Mouse (Mus musculus) spleen, postnatal 10 days (tissue): ENCODE measurements around the gene Dpy30.

ENCODE experiments used
- DNase-seq, 2 experiments: peaks; one replicate each; pipeline ENCODE4 v3.0.0; 2021 to 2022; ENCODE audit warnings: low spot score in 2 of 2

Gene Dpy30

DNA sequence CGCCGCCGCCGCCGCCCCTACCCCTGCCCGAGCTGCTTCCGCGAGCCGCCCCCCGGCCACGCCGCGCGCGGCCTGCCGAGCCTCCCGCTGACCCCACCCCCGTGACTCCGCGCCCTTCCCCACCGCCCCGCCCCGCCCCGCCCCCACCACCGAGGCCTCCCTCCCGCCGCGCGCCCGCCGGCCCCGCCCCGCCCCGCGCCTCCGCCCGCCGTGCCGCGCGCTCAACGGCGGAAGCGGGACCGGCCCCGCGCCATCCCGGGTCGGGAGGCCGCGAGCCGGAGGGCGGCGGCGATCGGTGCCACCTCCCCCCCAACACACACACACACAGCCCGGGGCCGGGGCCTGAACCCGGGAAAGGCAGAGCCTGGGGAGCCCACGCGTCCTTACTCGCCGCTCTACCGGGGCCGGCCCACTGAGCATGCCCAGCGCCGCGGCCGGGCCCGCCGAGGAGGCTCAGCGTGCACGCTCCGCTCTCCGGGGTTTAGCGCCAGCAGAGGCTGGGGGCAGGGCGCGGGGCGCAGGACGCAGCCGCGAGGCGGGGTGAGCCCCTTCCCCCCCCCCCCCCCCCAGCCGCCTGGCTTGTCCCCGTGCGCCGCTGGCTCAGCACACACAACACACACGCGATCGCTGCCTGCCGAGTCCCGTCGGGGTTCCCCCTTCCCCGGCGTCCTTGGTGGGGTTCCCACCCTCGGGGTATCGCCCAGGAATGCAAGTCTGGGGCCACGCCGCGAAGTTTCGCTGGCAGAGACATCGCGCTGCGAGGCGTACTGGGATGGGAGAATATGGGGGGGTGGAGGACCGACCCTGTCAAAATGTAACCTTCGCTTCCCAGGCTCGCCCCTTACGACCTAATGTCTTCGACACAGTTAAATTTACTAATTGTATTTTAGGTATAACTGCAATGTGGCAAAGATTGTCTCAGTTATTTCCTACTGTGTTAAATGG is 28.4 kb downstream of the Dpy30 start, which contains the start of gene Memo1:
Gene Memo1, minus strand, starts transcription at position 496 of the 945 bp plus-strand sequence.
- peak; percentile 81 to 83 for DNase-seq

GRCm38 (mm10) chr17:74294426-74295025 is 29.2 kb downstream of the Dpy30 start:
- peak; percentile 83 to 89 for DNase-seq

GRCm38 (mm10) chr17:74293687-74294425 is 29.9 kb downstream of the Dpy30 start:
- peak in 1 of 2 experiments; percentile 67 for DNase-seq

GRCm38 (mm10) chr17:74291640-74292361 is 31.9 kb downstream of the Dpy30 start:
- DNase-seq, result no peak

DNA sequence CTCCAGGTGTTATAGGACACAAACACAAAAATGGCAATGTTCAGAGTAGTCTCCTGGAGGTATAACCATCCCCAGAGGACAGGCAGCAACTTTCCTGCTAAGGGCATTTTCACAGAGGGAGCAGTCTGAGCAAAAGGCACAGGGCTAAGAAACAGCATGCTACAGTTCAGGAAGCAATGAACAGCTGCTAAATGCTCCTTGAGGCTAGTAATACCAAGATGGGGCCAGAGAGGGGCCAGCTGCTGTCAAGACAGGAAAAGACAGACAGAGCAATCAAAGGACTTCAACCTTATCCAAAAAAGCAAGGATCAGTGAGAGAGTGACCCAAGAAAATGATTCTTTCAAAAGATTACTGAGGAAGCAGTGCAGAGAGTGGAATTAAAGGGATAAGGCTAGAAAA is 32.9 kb downstream of the Dpy30 start:
- DNase-seq, result no peak

DNA sequence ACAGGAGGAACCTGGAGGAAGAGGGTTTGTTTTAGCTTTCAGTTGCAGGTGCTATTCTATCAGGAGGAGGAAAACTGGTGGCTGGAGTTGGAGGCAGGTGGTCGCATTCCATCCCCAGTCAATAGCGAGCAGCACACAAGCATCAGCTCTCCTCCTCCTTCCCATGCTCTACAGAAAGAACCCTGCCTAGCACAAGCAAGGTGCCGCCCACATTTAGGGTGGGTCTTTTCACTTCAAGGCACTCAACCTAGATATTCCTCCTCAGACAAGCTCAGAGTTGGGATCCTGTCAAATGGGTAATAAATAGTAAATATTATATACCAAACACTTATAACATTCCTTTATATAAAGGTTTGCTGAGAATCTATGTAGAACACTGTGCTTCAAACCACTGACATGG is 33.5 kb downstream of the Dpy30 start:
- peak in 1 of 2 experiments; percentile 45 for DNase-seq

DNA sequence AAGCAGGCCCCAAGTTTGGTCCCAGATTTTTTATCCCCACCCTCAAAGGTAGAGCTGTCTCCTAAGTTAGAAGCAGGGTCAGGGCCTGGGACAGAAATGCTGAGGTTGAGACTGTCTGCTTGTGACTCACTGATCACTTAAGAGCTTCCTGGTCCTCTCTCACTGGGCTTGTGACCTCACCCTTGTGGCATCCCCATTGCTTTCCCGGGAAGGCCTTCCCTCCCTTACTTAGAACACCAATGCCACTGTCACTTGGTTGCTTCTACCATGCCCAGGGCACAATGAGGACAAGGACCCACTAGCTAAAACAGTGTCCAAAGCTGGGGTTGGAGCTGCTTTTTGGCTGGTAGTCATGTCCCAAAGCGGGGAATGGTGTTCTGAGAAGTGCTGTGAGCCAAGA is 35.1 kb downstream of the Dpy30 start:
- no peak for DNase-seq

GRCm38 (mm10) chr17:74286140-74286730 is 37.5 kb downstream of the Dpy30 start:
- DNase-seq, result no peak

DNA sequence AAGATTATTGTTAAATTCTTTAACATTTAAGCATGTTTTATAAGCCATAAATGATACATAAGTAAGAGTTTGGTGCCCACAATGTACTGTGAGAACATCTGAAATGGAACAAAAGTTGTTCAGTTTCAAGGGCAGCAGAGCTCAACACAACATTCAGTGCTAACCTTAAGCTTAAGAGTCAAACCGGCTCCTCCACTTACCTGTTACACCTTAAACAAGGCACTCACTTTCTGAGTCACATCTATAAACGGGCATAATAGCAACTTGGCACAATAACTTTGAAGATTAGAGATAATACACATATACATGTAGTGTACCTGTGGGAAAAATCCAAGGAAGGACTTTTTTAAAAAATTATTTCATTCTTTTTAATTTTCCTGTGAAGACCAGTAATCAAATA is 38.0 kb downstream of the Dpy30 start:
- no peak for DNase-seq

DNA sequence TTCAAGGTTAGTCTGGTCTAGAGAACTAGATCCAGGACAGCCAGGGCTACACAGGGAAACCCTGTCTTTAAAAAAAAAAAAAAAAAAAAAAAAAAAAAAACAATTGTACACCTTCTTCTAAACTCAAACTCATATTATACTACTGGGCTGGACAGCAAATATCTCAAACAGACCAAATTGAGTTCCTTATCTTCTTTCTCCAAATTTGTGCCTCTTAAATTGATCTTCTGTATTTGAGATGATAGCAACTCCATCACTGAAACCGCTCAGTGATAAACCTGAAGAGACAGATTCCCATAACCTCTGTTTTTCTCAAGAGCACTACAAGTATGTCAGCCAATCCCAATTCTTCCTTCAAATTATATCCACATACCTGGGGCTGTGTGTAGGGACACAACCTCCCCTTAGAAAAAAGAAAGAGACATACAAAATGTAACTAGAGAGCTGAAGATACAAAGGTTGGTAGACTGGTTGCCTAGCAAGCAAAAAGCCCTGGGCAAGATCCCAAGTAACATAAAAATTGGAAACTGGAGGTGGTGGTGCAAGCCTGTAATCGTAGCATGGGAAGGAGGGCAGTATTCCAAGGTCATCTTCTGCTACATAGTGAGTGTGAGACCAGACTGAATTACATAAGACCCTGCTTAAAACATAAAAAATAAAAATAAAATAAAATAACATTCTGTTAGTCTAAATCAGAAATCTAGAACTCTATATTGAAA is 39.2 kb downstream of the Dpy30 start:
- DNase-seq, result no peak

DNA sequence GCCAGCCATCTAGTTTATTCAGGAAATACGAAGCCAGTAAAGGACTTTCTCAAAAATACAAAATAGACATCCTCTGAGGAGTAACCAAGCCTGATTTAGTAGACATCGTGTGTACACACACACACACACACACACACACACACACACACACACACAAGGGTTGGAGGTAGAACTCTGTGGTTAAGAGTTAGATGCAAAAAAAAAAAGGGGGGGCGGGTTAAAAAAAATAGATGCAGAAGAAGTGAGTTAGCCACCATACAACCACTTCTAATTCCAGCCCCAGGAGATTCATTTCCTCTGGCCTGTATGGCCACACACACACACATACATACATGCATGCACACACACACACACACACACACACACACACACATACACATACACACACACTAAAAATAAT is 41.7 kb downstream of the Dpy30 start:
- DNase-seq, result no peak

DNA sequence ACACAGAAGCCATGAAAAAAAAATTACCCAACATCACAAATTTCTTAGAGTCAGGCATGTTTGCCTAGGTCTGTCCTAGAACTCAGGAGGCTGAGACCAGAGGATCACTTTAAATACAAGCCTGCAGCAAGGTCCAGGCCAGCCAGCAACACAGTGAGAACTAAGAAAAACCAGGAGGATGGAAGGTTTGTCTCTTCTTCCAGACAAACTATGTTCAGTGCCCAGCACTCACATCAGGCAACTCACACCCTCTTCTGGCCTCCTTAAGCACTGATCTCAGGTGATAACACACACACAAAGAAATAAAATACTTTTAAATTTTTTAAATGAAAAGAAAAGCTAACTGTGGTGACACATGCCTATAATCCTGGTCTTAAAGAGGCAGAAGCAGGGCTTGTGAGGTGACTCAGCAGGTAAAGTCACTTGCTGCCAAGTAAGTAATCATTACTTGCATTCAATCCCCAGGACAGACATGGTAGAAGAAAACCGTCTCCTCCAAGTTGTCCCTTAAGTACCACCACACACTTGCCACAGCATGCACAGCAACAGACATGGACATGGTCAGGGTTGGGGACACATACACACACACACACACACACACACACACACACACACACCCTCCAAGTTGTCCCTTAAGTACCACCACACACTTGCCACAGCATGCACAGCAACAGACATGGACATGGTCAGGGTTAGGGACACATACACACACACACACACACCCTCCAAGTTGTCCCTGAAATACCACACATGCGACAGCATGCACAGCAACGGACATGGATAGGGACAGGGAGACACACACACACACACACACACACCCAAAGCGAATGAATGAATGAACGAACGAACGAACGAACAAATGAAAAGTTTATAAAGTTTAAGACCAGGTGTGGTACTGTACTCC is 44.5 kb downstream of the Dpy30 start:
- DNase-seq, result no peak

DNA sequence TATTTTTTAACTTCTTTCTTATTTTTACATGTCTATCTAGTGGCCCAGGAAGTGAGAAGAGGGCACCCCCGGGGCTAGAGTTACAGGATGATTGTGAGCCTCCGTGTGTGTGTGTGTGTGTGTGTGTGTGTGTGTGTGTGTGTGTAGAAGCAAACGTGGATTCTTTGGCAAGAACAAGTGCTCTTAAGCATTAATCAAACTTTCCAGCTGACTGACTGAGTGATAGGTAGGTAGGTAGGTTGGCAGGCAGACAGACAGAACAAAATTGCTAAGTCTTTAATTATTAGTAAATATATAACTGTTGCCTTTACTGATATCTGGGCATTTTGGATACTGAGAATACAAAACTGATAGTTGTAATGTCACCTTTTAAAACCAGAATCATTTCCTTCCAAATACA is 49.3 kb downstream of the Dpy30 start:
- DNase-seq, result no peak

DNA sequence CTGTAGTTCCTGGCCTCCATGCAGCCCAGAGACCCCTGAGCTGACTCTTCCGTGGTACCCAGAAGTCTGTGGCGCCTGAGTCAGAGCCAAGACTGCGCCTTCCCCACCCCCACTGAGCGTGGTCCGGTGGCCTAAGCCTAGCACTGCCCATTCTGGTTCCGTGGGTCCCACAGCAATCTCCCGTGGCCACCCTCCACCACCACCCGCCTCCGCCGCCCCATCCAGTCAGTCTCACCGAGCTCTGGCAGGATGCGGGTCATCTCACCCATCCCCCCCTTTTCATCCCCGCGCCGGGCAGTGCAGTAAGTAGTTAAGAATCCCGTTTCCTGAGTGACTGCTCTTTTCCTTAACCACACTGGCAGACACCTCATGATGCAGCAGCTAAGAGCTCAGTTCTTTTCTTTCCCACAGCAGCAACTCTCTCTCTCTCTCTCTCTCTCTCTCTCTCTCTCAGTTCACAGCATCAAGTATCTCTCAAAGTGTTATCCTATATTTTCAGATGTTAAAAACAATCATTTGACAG is 51.0 kb downstream of the Dpy30 start:
- no peak for DNase-seq

DNA sequence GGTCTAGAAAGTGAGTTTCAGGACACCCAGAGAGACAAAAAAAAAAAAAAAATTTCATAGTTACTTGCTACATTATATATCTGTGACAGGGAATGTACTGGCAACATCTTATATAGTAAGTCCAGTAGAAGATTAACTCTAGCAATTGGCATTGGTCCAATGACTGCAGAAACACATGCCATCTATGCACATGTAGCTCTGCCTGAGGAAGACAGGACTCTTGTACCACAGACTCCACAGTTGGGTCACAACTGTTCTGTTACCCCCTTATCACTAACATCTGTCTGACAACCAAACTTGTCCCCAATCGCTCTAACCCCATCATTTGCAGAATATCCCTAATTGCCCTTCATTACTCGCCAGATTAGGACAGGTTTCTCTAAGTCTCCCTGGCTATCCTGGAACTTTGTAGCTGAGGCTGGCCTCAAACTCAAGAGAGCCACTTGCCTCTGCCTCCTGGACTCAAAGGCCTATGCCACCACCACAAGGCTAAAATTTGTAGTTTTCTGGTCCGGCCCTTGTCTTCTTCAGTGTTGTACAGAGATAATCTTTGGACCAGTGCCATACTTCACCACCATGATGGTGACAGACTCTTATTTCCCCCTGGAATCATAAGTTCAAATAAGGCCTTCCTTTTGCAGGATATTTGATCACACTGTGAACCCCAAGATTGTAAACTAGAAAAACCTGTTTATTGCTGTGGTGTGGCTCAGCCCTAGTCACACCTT is 52.0 kb downstream of the Dpy30 start:
- no peak for DNase-seq

GRCm38 (mm10) chr17:74270205-74270604 is 53.5 kb downstream of the Dpy30 start:
- DNase-seq, result no peak

DNA sequence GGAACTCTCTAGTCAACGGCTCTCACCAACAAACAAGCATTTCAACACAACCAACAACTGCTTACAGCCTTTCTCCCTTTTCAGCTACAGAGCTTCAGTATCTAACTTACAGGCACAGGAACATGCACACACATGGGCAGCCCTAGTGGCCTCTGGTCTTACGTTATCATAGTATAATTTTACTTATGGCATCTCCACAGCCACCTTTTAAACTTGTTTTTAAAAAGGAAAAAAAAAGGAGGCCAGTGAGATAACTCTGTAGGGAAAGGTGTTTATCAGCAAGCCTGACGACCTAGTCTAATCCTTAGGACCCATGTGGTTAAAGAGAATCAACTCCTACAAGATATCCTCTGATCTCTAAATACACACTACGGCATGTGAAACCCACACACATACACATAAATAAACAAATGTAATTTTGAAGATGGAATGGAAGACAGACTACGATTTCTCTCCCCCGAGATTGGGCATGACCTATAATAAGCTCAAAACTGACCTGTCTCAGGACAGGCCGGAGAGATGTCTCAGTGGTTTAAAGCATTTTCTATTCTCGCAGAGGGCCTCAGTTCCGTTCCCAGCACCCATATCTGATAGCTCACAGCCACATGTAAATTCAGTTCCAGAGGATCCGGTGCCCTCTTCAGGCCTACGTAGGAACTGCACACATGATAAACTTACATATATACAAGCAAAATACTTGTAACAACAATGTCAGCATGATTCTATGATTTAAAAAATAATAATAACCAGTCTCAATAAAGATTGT is 56.1 kb downstream of the Dpy30 start:
- peak in 1 of 2 experiments; percentile 50 for DNase-seq

DNA sequence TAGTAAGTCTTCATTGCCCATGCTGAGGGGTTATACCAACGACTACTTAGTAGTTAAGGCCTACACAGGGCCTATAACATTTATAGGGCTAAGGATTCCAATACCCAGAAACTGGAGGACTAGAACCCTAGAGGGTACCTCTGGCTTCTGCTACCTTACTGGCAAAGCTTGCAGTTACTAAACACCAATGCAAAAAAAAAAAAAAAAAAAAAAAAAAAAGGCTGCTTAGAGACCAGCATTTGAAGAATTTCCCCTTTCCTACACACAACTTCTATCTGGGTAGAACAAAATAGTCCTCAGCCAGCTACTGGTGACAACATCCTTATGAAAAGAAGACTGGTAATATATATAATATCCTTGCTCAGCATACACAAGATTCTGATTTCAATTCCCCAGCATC is 58.1 kb downstream of the Dpy30 start:
- DNase-seq, result no peak
